Mouse (Mus musculus) embryo, embryonic 11 days (tissue): ENCODE results near the gene Dnpep.
A peak's percentile ranks its signal among the peaks of the same experiment; 100 is the strongest.

Source experiments
- DNase-seq: peaks from one replicate; pipeline ENCODE4 v3.0.0-alpha.2; 2015

Gene Dnpep

GRCm38 (mm10) chr1:75327461-75327860 lies 9.7 kb upstream of the Dnpep start:
- no peak for DNase-seq

DNA sequence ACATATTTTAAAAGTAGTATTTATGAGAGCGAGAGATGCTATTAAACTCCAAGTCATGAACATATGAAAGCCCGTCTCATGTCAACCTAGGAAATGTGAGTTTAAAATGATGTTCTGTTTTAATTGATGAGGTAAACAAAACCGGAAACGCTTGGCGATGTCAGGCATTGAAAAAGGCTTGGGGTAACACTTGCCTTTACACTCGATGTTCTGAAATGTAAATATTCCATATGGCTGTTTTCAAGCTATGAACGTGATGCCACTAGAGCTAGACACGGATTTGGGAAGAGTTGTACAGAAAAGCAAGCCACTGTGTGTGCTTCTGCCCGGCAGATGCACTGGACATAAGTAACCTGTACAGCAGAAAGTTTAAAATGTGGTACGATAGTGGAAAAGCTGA lies 1.4 kb upstream of the Dnpep start:
- no peak for DNase-seq

DNA sequence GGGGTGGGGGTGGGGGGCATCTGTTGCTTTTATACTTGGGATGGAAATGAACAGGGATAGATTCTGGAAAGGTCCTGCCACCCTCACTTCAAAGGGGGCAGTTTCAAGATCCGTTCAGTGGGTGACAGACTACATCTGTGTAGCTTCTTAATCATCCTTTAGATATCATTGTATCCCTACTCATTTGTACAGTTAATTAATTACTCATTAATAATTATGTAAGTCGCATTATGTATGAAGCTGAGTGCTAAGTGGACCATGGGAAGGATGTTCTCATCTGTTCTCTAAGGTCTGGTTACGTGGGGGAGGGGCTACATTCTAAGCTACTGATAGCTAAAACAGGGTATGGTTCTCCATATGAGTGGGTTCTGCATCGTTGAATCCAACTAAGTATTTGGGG lies 946 bp upstream of the Dnpep start:
- DNase-seq: no peak

DNA sequence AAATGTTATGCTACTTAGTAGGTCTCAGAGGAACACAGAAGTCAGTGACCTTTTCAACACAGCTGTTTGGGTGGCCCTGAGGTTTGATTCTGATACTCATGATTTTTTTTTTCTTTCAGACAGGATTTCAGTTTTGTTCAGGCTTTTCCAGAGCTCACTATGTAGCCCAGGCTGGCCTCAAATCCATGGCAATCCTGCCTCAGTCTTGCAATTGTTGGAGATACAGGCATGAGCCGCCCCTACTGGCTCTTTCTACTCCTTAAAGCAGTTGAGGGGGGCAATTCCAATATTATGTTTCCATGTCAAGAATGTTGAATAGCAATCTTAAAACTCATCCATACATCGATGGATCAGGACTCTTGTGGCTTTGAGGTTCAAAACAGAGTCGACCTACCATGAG lies 511 bp upstream of the Dnpep start:
- no peak for DNase-seq

GRCm38 (mm10) chr1:75316861-75317240 lies 939 bp downstream of the Dnpep start:
- peak; percentile 90 for DNase-seq

GRCm38 (mm10) chr1:75315456-75316365 lies 2.1 kb downstream of the Dnpep start:
- no peak for DNase-seq

- no peak for DNase-seq
These were observed 2.8 kb downstream of the Dnpep start for GRCm38 (mm10) chr1:75315011-75315410.

DNA sequence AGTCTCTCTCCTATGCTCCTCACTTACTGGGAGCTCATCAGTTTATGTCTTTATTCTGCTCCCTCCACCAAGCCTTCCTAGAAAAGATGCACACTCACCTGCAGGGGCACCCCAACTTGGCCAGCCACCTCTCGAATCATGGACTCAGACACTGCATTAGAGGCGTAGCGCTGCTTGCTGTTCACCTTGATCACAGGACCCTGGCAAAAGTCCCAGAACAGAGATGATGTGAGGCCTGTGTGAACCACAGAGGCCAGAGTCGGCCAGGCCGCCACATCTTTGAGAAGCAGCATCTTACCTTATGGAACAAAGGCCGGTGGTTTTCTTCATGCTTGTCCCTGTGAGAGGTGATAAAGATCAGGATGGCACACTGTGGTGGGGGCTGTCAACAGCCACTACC lies 6.1 kb downstream of the Dnpep start:
- DNase-seq: no peak

DNA sequence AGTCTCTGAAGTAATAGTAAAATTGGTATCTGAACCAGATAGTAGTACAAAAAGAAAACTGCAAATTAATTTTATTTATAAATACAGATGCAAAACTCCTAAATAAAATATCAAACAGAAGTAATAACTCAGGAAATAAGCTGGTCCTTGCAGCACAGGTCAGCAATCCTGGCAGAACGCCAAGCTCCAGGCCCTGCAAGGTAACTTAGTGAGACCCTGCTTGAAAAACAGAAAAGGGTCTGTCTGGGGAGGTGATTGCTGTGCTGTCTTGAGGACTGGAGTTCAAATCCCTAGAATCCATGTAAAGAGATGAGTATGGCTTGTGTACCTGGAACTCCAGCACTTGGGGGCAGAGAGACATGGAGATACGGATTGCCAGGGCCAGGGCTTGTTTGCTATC lies 13.1 kb downstream of the Dnpep start:
- DNase-seq: no peak

- DNase-seq: no peak
These were observed 23.5 kb downstream of the Dnpep start for GRCm38 (mm10) chr1:75294294-75294693.

DNA sequence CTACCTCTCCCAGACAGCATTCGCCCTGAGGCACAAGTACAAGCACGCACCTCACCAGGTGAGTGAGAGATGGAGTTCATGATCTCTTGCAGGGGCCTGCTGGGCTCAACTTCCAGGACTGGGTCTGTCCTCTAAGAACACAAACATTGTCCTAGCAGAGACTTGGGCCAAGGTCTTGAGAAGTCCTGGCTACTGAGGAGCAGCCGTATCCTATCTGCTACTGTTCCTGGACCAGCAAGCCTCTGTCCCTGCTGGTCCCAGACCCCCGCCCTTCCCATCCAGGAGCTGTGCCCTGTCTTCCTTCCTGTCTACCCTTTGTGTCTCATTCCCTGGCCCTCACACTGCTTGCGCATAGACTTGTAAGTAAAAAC lies 24.5 kb downstream of the Dnpep start:
- no peak for DNase-seq

GRCm38 (mm10) chr1:75292476-75293330 lies 25.1 kb downstream of the Dnpep start:
- DNase-seq: no peak

DNA sequence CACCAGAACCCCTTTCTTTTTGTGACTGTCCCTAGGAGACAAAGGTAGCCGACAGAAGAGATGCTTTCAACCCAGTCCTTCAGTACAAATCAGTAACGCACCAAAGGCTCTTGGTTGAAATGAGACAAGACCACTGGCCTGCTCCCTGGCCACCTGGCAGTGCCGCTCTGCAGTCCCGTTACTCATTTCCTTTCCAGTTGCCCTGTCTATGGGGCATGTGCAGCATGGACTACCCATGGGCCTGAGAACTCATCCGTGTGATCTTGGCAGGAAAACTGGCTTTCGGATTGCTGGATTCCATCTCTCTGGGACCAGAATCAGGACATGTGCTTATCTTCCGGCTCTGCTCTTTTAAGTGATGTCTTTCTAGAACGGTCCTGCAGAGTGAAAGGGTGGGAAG lies 26.5 kb downstream of the Dnpep start:
- DNase-seq: no peak

GRCm38 (mm10) chr1:75290582-75290981 lies 27.2 kb downstream of the Dnpep start:
- peak; percentile 55 for DNase-seq

GRCm38 (mm10) chr1:75289888-75290431 lies 27.8 kb downstream of the Dnpep start:
- no peak for DNase-seq

GRCm38 (mm10) chr1:75289376-75289775 lies 28.4 kb downstream of the Dnpep start:
- DNase-seq: peak; percentile 78

DNA sequence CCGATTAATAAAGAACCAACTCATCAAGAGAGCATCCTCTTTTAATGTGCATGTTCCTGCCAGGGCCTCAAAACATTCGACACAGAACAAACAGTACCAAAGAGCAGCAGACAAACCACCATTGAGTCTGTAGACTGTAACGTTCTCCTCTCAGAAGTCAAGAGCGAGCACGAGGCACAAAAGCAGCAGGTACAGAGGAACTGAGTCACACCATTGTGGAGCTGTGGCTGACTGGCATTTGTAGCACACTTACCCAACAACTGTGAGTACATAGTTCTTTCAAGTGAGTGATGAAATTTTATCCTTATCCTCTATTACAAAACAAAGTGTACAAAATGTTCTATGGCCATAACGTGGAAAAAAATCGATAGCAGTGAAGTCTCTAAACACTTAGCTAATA lies 32.9 kb downstream of the Dnpep start:
- no peak for DNase-seq

DNA sequence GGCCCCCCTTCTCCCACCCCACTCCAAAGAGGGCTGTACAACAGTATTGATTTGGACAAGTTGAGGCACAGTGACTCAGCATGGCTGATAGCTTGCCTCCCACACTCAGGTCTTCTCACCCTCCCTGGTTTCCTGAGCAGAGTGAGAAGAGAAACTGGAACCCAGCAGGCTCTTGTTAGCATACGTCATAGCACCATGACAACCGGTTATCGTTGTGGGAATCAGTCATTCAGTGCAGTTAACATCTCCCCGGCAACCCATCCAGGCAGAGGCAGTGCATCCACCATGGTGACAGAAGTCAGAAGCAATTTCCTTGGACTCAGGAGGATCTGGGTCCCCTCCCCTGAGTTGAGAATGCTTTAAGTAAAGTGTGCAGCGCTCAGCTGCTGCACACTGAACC lies 34.8 kb downstream of the Dnpep start:
- no peak for DNase-seq

GRCm38 (mm10) chr1:75278228-75278627 lies 39.6 kb downstream of the Dnpep start, which contains the start of gene Resp18:
TSS of gene Resp18 (minus strand) at chr1:75278415.
- DNase-seq: no peak

DNA sequence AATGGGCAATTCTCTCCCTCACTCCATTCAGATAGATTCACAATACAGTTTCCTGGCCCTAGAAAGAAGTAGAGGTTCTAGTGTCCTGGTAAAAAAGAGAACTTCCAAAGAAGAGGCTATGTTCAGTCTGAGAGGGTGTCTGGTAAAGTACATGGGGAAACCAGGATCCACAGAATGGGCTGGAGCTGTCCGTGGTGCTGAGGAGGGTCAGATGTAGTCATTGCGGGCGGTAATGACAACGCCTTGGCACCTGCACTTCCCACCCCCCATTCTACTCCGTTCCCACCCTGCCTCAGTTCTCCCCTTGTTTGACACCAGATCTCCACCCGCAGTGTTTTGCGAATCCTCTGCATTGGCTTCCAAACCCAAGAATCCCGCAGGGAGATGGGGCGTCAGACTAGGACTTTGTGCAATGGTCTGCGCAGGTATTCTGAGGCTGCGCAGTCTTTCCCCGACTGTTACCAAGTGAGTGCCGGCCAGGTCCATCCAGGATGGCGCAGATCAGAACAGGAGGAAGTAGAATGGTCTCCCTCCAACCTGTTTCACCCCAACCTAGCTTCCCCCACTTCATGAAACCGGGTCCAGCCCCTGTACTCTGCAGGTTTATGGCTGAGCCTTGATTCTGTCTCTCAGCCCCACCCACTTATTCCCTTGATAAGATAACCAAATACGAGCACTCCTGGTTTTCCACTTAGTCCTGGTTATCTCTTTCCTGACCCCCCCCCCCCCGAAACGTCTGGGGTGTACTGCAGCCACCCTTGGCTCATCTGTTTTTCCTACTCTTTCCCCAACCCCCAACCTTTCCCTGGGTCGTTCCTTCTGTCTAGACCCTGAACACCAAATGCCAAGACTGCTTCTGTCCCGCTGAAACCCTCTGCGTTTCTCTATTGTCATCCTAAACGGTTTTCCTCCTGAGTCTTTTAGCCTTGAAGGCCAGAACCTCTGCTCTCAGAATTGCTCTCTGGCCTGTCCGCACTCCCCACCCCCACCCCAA lies 40.3 kb downstream of the Dnpep start:
- peak; percentile 83 for DNase-seq

DNA sequence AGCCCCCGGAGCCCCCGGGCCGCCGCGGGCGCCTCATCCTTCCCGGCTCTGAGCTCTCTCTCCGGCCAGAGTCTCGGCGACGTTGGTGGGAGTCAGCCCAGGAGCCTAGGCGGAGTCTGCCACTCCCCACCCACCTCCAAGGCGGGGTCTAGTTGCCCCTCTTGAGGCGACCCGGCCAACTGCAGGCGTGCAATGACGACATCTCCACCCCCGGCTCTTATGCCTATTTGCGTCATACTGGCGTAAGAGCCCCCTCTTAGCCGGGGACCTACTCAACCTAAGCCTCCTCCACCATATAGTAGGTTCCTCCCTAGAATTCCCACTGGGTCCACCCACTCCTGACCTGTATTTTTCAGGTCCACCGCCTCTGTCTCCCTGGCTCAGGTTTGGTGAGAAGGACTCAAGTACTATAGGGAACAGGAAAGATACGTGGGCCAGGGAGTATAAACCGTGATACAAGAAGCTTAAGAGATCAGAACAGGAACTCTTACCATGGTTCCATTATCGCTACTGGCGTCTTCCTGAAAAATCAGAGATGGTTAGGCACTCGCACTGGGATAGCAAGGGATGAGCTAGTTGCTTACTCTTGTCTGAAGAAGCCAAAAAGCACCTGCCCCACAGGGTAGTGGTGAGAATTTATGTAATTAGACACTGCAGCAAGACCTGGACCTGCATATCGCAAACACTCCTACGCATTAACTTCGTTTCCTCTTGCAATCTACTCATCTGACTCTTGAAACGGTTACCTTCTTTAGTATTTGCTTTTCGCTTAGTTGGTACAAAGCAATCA lies 53.5 kb downstream of the Dnpep start, which contains the start of gene Ptprn:
Gene Ptprn (minus strand): TSS at position 412 of the 790 bp plus-strand sequence.
- DNase-seq: peak; percentile 45
